Mouse (Mus musculus): ENCODE data around the gene Dtymk. TPM values are rescaled to one million over a fixed set of nuclear protein-coding genes. Genes with fewer than 3 reads are reported as not detected.

The Dtymk gene
- polyA plus RNA-seq, 1 experiment from 2014 or later: 169 TPM

Other genes starting within 250 kb of the Dtymk start
- gene Stk25, start 143.3 kb downstream of the Dtymk start, polyA plus RNA-seq (2015; fragmentation: Nextera tagmentation; extraction: Ambion mirVana): 46.1 and 46.4 TPM in 2 replicates
- 3.6 and 5.0 TPM in 2 replicates for gene Bok, start 116.3 kb downstream of the Dtymk start, polyA plus RNA-seq (2015; fragmentation: Nextera tagmentation; extraction: Ambion mirVana)
- 64.6 and 76.8 TPM in 2 replicates for gene Atg4b, start 50.4 kb downstream of the Dtymk start, polyA plus RNA-seq (2015; fragmentation: Nextera tagmentation; extraction: Ambion mirVana)
- gene Thap4, start 47.1 kb downstream of the Dtymk start, polyA plus RNA-seq (2015; fragmentation: Nextera tagmentation; extraction: Ambion mirVana): 16.1 TPM in 2 replicates
- 12.3 and 13.0 TPM in 2 replicates for gene Ing5, start 2.0 kb upstream of the Dtymk start, polyA plus RNA-seq (2015; fragmentation: Nextera tagmentation; extraction: Ambion mirVana)
- 5.8 and 6.1 TPM in 2 replicates for gene D2hgdh, start 23.0 kb upstream of the Dtymk start, polyA plus RNA-seq (2015; fragmentation: Nextera tagmentation; extraction: Ambion mirVana)
- not detected in 2 replicates for gene Gal3st2, start 59.4 kb upstream of the Dtymk start, polyA plus RNA-seq (2015; fragmentation: Nextera tagmentation; extraction: Ambion mirVana)
- not detected in 2 replicates for gene Gal3st2b, start 116.4 kb upstream of the Dtymk start, polyA plus RNA-seq (2015; fragmentation: Nextera tagmentation; extraction: Ambion mirVana)
- gene Gal3st2c, start 188.6 kb upstream of the Dtymk start, polyA plus RNA-seq (2015; fragmentation: Nextera tagmentation; extraction: Ambion mirVana): not detected in 2 replicates
- gene Neu4, start 218.5 kb upstream of the Dtymk start, polyA plus RNA-seq (2015; fragmentation: Nextera tagmentation; extraction: Ambion mirVana): not detected in 2 replicates